Mouse (Mus musculus): ENCODE measurements at regions not wholly inside any gene's neighbourhood (a gene's known extent, or its start where the extent isn't known, plus 50 kb on each side); places are given as distances from the start of the nearest gene placed in this dataset.

DNA sequence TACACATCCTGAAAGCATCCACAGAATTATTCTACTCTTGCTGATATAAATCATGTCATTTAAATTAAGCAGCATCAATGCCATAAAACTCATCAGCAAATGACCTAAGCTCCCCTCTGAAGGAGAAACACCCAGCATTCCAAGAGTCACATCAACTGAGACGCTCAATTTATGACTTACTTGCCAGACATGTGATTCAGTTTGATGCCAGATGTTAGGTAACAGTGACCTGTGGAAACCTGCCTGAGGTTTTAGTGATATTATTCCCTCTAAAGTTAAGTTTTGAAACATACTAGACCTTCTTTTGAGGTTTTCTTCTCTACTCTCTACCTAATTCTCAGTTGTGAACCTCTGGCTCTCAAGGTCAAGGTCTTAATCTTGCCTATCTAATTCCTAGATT, 633.4 kb downstream of the Bckdhb start:
- TF ChIP-seq EP300 (IDR thresholded peaks at IDR 0.05) (no peak), CTCF (IDR thresholded peaks at IDR 0.05) (no peak)

All from lung, postnatal 0 days (tissue).